Mouse (Mus musculus) ES-Bruce4 (cell line): ENCODE data around the gene Ahdc1. TPM values are rescaled to one million over a fixed set of nuclear protein-coding genes. Genes with fewer than 3 reads are reported as not detected.

ENCODE experiments used
- H3K27ac ChIP-seq: 2 replicates; pipeline ENCODE4 v1.5.1; 2012; ENCODE audit warnings: low read length, inconsistent platforms; ENCODE audit not compliant: insufficient read depth
- H3K27me3 ChIP-seq: 2 replicates; pipeline ENCODE4 v1.6.1; 2012; ENCODE audit warnings: mild to moderate bottlenecking, low read length, inconsistent platforms; ENCODE audit not compliant: control insufficient read depth, poor library complexity, insufficient read depth, severe bottlenecking
- H3K36me3 ChIP-seq: 2 replicates; pipeline ENCODE4 v1.6.1; 2012; ENCODE audit warnings: inconsistent platforms, mild to moderate bottlenecking, low read length, moderate library complexity; ENCODE audit not compliant: control insufficient read depth, poor library complexity, insufficient read depth, severe bottlenecking
- H3K4me1 ChIP-seq: one replicate; pipeline ENCODE4 v1.8.1; 2011; ENCODE audit warnings: low read length; ENCODE audit not compliant: control insufficient read depth, insufficient read depth
- H3K4me3 ChIP-seq: 2 replicates; pipeline ENCODE4 v1.5.1; 2011; ENCODE audit warnings: low read depth, mild to moderate bottlenecking, low read length
- H3K9ac ChIP-seq: 2 replicates; pipeline ENCODE4 v1.6.1; 2012; ENCODE audit warnings: low read depth, mild to moderate bottlenecking, inconsistent platforms; ENCODE audit not compliant: poor library complexity, severe bottlenecking
- H3K9me3 ChIP-seq: replicated peaks from 2 replicates; pipeline ENCODE4 v1.6.1; 2012; ENCODE audit warnings: mild to moderate bottlenecking, low read length, inconsistent platforms; ENCODE audit not compliant: control insufficient read depth, poor library complexity, insufficient read depth, severe bottlenecking
- CTCF ChIP-seq: IDR thresholded peaks from one replicate; pipeline ENCODE4 v1.8.1; 2011; ENCODE audit warnings: low read depth, low read length
- EP300 ChIP-seq: IDR thresholded peaks from 2 replicates; pipeline ENCODE4 v1.6.1; 2011; ENCODE audit warnings: low read depth, low read length; ENCODE audit not compliant: insufficient read depth
- POLR2A ChIP-seq: IDR thresholded peaks from one replicate; pipeline ENCODE4 v1.8.1; 2011; ENCODE audit warnings: low read length; ENCODE audit not compliant: insufficient read depth
- polyA plus RNA-seq: library from polyadenylated mRNA; stranded (reverse); fragments of >200 nt; gene quantifications from 2 replicates; pipeline ENCODE4 v1.2.4, GENCODE M21; 2011; ENCODE audit warnings: low read depth; ENCODE audit not compliant: missing spikeins, insufficient read depth, insufficient read length

Gene Ahdc1
- polyA plus RNA-seq, 1 experiment: 88.2 TPM

DNA sequence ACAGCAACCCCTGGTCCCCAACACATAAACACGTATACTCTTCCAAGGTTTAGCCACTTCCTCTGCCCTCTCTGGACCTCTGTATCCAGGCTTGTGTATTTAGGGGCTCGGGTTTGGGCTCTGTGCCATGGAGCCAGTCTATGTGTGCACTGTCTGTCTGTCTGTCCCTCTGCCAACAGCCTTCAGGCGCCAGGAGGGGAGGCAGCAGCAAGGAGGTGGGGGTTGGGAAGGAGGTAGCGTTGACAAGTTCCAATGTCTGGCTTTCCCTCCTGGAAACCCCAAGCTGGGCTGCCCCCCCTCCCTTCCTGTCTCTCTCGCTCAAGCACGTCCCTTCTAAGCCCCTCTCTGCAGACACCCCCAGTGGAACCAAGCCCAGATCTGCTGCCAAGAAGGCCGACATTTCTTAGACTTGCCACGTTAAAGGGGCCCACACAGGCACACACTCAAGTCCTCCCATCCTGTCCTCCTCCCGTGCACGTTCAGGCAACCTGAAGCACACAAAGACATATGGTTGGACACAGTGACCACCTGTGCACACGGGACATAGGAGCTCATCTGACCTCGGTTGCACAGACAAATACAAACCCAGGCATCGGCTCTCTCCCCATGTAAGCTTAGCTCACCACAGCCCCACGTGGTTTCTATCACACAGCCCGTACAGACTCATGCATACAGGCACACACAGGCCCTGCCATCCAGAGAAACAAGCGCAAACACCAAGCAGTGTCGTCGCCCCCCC lies 79.8 kb downstream of the Ahdc1 start:
- H3K9me3 ChIP-seq: no peaks in the 10 kb centered on the region
- TF ChIP-seq POLR2A: no peak
- no peak for TF ChIP-seq EP300
- TF ChIP-seq CTCF: no peak
- H3K4me1 ChIP-seq: peaks cover 19% of the 10 kb centered on the region
- no peaks in the 10 kb centered on the region for H3K27me3 ChIP-seq
- H3K9ac ChIP-seq: no peak overlapping the region
- H3K36me3 ChIP-seq: no peaks in the 10 kb centered on the region
- 0 out of 2 replicates have a peak overlapping the region, but pooled peaks have one; percentile 7 for H3K27ac ChIP-seq
- H3K4me3 ChIP-seq: no peak overlapping the region

DNA sequence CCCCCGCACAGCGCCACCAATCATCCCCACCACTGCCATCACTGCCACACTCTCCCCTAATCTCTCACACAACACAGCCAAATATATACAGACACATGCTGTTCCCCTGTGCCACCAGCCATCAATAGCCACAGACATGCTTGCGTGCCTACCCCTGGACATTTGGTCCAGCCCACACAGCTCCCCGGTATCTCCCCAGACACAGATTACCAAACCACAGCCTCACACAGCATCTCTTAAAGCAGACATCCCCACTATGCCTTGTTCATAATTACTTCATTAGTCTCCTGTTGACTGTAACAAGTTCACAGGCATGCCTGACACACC lies 80.4 kb downstream of the Ahdc1 start:
- H3K9ac ChIP-seq: no peak overlapping the region
- H3K27ac ChIP-seq: peak overlapping the region; percentile 15; the same call in 1 of the 2 replicates
- H3K27me3 ChIP-seq: no peaks in the 10 kb centered on the region
- peaks cover 15% of the 10 kb centered on the region for H3K4me1 ChIP-seq
- TF ChIP-seq CTCF (no peak), POLR2A (no peak), EP300 (no peak)
- no peak overlapping the region for H3K4me3 ChIP-seq
- H3K9me3 ChIP-seq: no peaks in the 10 kb centered on the region
- no peaks in the 10 kb centered on the region for H3K36me3 ChIP-seq

DNA sequence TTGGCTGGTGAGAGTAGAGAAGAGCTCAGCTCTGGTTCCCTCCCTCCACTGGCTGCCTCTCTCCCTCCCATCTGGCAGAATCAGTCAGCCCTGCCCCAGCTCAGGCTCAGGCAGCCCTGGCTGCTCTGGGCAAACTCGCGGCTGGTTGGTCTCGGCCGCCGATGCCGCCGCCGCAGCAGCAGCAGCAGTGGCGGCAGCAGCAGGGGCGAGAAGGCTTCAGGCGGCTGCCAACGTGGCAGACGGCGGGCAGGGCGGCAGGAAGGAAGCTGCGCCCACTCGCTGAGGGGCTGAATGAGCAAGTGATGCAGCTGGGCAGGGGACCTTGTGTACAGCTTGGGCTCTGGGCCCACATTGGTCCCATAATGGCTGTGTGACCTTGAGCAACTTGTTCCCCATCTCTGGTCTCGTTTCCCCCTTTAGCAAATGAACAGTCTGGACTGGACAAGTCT lies 81.4 kb downstream of the Ahdc1 start:
- Histone ChIP-seq H3K9ac (peak overlapping the region; percentile 51), H3K36me3 (no peaks in the 10 kb centered on the region), H3K27ac (peak overlapping the region; percentile 78), H3K4me1 (peaks cover 13% of the 10 kb centered on the region), H3K9me3 (no peaks in the 10 kb centered on the region), H3K4me3 (peak overlapping the region; percentile 42), H3K27me3 (no peaks in the 10 kb centered on the region)
- peak; percentile 67; the same call in 1 of the 2 replicates for TF ChIP-seq EP300
- TF ChIP-seq CTCF: no peak
- TF ChIP-seq POLR2A: no peak

DNA sequence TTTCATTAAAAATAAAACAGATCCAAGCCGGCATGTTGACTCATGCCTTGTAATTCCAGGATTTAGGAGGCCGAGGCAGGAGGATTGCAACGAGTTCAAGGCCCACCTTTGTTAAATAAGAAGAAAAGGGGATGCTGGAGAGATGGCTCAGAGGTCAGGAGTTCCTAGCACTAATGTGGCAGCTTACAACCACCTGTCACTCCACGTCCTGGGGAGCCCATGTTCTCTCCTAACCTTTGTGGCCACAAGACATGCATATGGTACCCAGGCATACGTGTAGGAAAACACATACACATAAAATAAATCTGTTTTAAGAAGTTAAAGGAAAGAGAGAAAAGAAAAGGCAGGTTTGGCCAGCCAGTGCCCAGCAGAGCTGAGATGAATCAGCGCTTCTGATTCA lies 82.0 kb downstream of the Ahdc1 start:
- TF ChIP-seq CTCF (no peak), POLR2A (no peak), EP300 (no peak)
- no peak overlapping the region for H3K4me3 ChIP-seq
- no peaks in the 10 kb centered on the region for H3K27me3 ChIP-seq
- H3K9me3 ChIP-seq: no peaks in the 10 kb centered on the region
- peaks cover 11% of the 10 kb centered on the region for H3K4me1 ChIP-seq
- H3K27ac ChIP-seq: peak overlapping the region; percentile 78
- H3K9ac ChIP-seq: peak overlapping the region; percentile 6
- H3K36me3 ChIP-seq: no peaks in the 10 kb centered on the region

DNA sequence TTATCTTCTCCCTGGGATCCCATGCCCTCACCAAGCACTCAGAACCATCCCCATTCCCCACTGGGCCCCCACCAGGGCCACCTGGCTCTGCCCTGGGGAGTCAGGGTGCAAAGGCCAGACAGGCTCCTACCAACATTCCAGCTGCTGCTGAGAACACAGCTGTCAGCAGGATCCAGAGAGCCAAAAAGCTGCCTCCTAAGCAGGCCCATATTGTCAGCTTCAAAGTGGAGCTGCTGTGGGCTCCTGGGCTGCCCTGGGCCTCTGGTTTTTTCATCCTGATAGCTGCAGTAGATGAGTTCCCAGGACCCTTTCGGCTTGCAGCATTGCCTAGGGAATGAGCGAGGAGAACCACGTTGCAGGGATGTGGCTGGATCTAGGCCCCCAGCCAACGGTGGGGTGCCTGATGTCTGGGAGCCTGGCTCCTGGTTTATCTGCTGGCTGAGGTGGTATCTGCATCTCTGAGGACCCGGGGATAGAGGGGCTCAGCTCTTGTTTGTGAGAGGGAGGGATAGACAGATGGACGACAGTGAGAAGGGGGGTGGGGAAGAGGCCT lies 82.5 kb downstream of the Ahdc1 start:
- peak overlapping the region; percentile 78 for H3K27ac ChIP-seq
- H3K36me3 ChIP-seq: no peaks in the 10 kb centered on the region
- H3K4me1 ChIP-seq: peaks cover 10% of the 10 kb centered on the region
- TF ChIP-seq EP300 (0 out of 2 replicates have a peak, but pooled peaks have one; percentile 10), CTCF (no peak)
- H3K4me3 ChIP-seq: no peak overlapping the region
- no peaks in the 10 kb centered on the region for H3K27me3 ChIP-seq
- H3K9ac ChIP-seq: peak overlapping the region; percentile 6
- H3K9me3 ChIP-seq: no peaks in the 10 kb centered on the region

DNA sequence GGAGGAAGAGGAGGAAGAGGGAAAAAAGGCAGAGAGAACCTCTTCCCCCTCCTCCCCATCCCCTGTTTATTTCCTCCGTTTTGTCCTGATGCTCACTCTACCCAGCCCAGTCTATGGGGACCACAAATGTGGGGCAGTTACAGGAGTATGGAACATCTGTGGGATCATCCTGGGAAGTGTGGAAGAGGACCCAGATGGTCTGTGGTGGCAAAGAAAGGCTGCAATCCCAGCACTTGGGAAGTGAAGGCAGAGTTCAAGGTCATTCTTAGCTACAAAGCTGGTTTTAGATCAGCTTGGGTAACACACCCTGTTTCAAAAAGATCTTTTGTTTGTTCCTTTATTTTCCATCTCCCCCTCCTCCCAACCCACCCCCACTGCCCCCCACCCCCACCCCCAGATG lies 83.2 kb downstream of the Ahdc1 start:
- Histone ChIP-seq H3K27me3 (no peaks in the 10 kb centered on the region), H3K9me3 (no peaks in the 10 kb centered on the region), H3K4me3 (no peak overlapping the region), H3K9ac (peak overlapping the region; percentile 6; the same call in 1 of the 2 replicates), H3K27ac (peak overlapping the region; percentile 71), H3K36me3 (no peaks in the 10 kb centered on the region), H3K4me1 (peaks cover 10% of the 10 kb centered on the region)
- TF ChIP-seq EP300 (peak; percentile 74), CTCF (no peak)
